Comparison of ENCODE assay signal across 8 mouse cellular contexts in genomic region chr5:137295296-137295695, GRCm38 (mm10). TPM values are rescaled to one million over a fixed set of nuclear protein-coding genes. Genes with fewer than 3 reads are reported as not detected.
DNase-seq lines count a peak whose midpoint lies in the region; ATAC-seq and TF ChIP-seq lines count a peak whose summit lies in the region.

No protein-coding gene starts in this region.

- peaks cover 1% of the 10 kb centered on the region for H3K79me3 ChIP-seq in C2C12 (ENCODE audit: low read depth)

- H3K36me3 ChIP-seq in C2C12 (ENCODE audit: control insufficient read depth, insufficient read depth): peaks cover 53% of the 10 kb centered on the region
- H3K36me3 ChIP-seq in forebrain, embryonic 16.5 days (ENCODE audit: control insufficient read depth, insufficient read depth): peaks cover 40% of the 10 kb centered on the region
- peaks cover 54% of the 10 kb centered on the region for H3K36me3 ChIP-seq in liver, embryonic 16.5 days (ENCODE audit: control insufficient read depth, insufficient read depth)

- H3K9me3 ChIP-seq in forebrain, embryonic 16.5 days (ENCODE audit: control insufficient read depth, low read length): no peaks in the 10 kb centered on the region
- H3K9me3 ChIP-seq in liver, embryonic 16.5 days (replicated peaks; ENCODE audit: control insufficient read depth, low read length): no peaks in the 10 kb centered on the region

- no peak for TF ChIP-seq CTCF in cerebellum, adult 2 months (IDR thresholded peaks at IDR 0.05; ENCODE audit: borderline replicate concordance, insufficient read depth, low read depth, low read length)
- TF ChIP-seq CTCF in C2C12 (IDR thresholded peaks at IDR 0.05; ENCODE audit: control insufficient read depth, insufficient read depth, insufficient read length): no peak

- peak overlapping the region; percentile 76 for H3K9ac ChIP-seq in forebrain, embryonic 16.5 days (replicated peaks; ENCODE audit: low read depth, low read length)
- peak overlapping the region; percentile 60 for H3K9ac ChIP-seq in liver, embryonic 16.5 days (ENCODE audit: low read depth, low read length)

- peak overlapping the region; percentile 66 for H3ac ChIP-seq in C2C12 (ENCODE audit: control insufficient read depth, insufficient read length, low read depth)

- no peak for DNase-seq in cerebellum, adult 2 months
- no peak for DNase-seq in cerebellum, postnatal 25 days
- no peak for DNase-seq in embryo, embryonic 10 days (ENCODE audit: low spot score)
- no peak for DNase-seq in MN1 (ENCODE audit: low spot score)
- no peak for DNase-seq in gastrocnemius, postnatal 14 days

- peak overlapping the region; percentile 99; the same call in 1 of the 2 replicates for H3K4me2 ChIP-seq in forebrain, embryonic 16.5 days (ENCODE audit: low read length)
- peak overlapping the region; percentile 100 for H3K4me2 ChIP-seq in liver, embryonic 16.5 days (ENCODE audit: low read depth, low read length)

- intact Hi-C loops in gastrocnemius, postnatal 14 days (cut with DNase I; ENCODE audit: low total_unique reads): no loop called here

- peaks cover 6% of the 10 kb centered on the region; the same call in 1 of the 2 replicates for H3K4me1 ChIP-seq in cerebellum, adult 2 months (ENCODE audit: control insufficient read depth, insufficient read depth, low read length)
- H3K4me1 ChIP-seq in forebrain, embryonic 16.5 days (replicated peaks; ENCODE audit: control insufficient read depth, insufficient read depth, low read length): peaks cover 18% of the 10 kb centered on the region
- peaks cover 46% of the 10 kb centered on the region for H3K4me1 ChIP-seq in liver, embryonic 16.5 days (ENCODE audit: control insufficient read depth, low read depth, low read length)

- H3K27me3 ChIP-seq in cerebellum, adult 2 months (ENCODE audit: control insufficient read depth, insufficient read depth, low read length): no peaks in the 10 kb centered on the region
- no peaks in the 10 kb centered on the region for H3K27me3 ChIP-seq in C2C12 (ENCODE audit: control insufficient read depth, insufficient read depth, insufficient read length)
- peaks cover 2% of the 10 kb centered on the region for H3K27me3 ChIP-seq in forebrain, embryonic 16.5 days (replicated peaks; ENCODE audit: control insufficient read depth, insufficient read depth, low read length)
- H3K27me3 ChIP-seq in liver, embryonic 16.5 days (ENCODE audit: control insufficient read depth, insufficient read depth, low read depth, low read length): no peaks in the 10 kb centered on the region

- peak overlapping the region; percentile 81; the same call in 1 of the 2 replicates for H3K27ac ChIP-seq in cerebellum, adult 2 months (ENCODE audit: insufficient read depth, low read length)
- no peak overlapping the region for H3K27ac ChIP-seq in forebrain, embryonic 16.5 days (ENCODE audit: low read length)
- peak overlapping the region; percentile 9; the same call in 1 of the 2 replicates for H3K27ac ChIP-seq in liver, embryonic 16.5 days (ENCODE audit: low read length)

- TF ChIP-seq POLR2A in cerebellum, adult 2 months (IDR thresholded peaks at IDR 0.05; ENCODE audit: borderline replicate concordance, insufficient read depth, low read length): no peak

- 74% methylated on average over 9 of the region's 9 CpGs for WGBS in cerebellum, adult 2 months
- 78% methylated on average over 9 of the region's 9 CpGs for WGBS in forebrain, embryonic 16.5 days
- WGBS in liver, embryonic 16.5 days (ENCODE audit: insufficient replicate concordance): 71% methylated on average over 9 of the region's 9 CpGs

- H3K4me3 ChIP-seq in cerebellum, adult 2 months (replicated peaks; ENCODE audit: insufficient read depth, low read depth, low read length): peak overlapping the region; percentile 92
- peak overlapping the region; percentile 41 for H3K4me3 ChIP-seq in C2C12 (ENCODE audit: insufficient read depth, poor library complexity, severe bottlenecking)
- H3K4me3 ChIP-seq in forebrain, embryonic 16.5 days (replicated peaks; ENCODE audit: low read length): no peak overlapping the region
- peak overlapping the region; percentile 79 for H3K4me3 ChIP-seq in liver, embryonic 16.5 days (ENCODE audit: low read depth, low read length)

- no peaks in the 10 kb centered on the region for H3K79me2 ChIP-seq in C2C12 (ENCODE audit: control insufficient read depth, insufficient read depth)

- no peak for ATAC-seq in forebrain, embryonic 16.5 days
- no peak for ATAC-seq in liver, embryonic 16.5 days (ENCODE audit: low read depth)

TF ChIP-seq in C2C12, 6 proteins besides CTCF, POLR2A, EP300 and RAD21:
- no peak for TF ChIP-seq CEBPB (IDR thresholded peaks at IDR 0.05; ENCODE audit: low read depth)

RNA-seq across cellular contexts. Expression of gene Ufsp1, which starts 0.9 kb away (rescaled TPM):
- polyA plus RNA-seq in cerebellum, adult 2 months (2012; rRNA removed): 27.9 and 28.2 TPM in 2 replicates
- 10.6 TPM for polyA plus RNA-seq in C2C12 (2012; fragmentation: generic; extraction: Trizol)
- polyA plus RNA-seq in forebrain, embryonic 16.5 days (2015; fragmentation: Nextera tagmentation; extraction: Ambion mirVana): 6.1 and 8.9 TPM in 2 replicates
- 7.0 and 7.8 TPM in 2 replicates for polyA plus RNA-seq in liver, embryonic 16.5 days (2015; fragmentation: Nextera tagmentation; extraction: Ambion mirVana)
- 10 to 100 TPM; 30.5 to 36.3 TPM for total RNA-seq in gastrocnemius, postnatal 14 days (2021)

RNA-seq across cellular contexts. Expression of gene Ache, which starts 8.0 kb away (rescaled TPM):
- 155 and 165 TPM in 2 replicates for polyA plus RNA-seq in cerebellum, adult 2 months (2012; rRNA removed)
- 0.06 TPM for polyA plus RNA-seq in C2C12 (2012; fragmentation: generic; extraction: Trizol)
- 10.2 and 17.2 TPM in 2 replicates for polyA plus RNA-seq in forebrain, embryonic 16.5 days (2015; fragmentation: Nextera tagmentation; extraction: Ambion mirVana)
- 14.4 and 18.6 TPM in 2 replicates for polyA plus RNA-seq in liver, embryonic 16.5 days (2015; fragmentation: Nextera tagmentation; extraction: Ambion mirVana)
- total RNA-seq in gastrocnemius, postnatal 14 days (2021): 10 to 100 TPM; 48.8 to 59.8 TPM

RNA-seq across cellular contexts. Expression of gene Srrt, which starts 12.2 kb away (rescaled TPM):
- 208 and 224 TPM in 2 replicates for polyA plus RNA-seq in cerebellum, adult 2 months (2012; rRNA removed)
- polyA plus RNA-seq in C2C12 (2012; fragmentation: generic; extraction: Trizol): 130 TPM
- 119 and 125 TPM in 2 replicates for polyA plus RNA-seq in forebrain, embryonic 16.5 days (2015; fragmentation: Nextera tagmentation; extraction: Ambion mirVana)
- polyA plus RNA-seq in liver, embryonic 16.5 days (2015; fragmentation: Nextera tagmentation; extraction: Ambion mirVana): 68.0 and 69.7 TPM in 2 replicates
- total RNA-seq in gastrocnemius, postnatal 14 days (2021): 10 to 100 TPM; 39.0 to 40.6 TPM

RNA-seq across cellular contexts. Expression of gene Trip6, which starts 18.9 kb away (rescaled TPM):
- 10.3 and 11.0 TPM in 2 replicates for polyA plus RNA-seq in cerebellum, adult 2 months (2012; rRNA removed)
- polyA plus RNA-seq in C2C12 (2012; fragmentation: generic; extraction: Trizol): 80.0 TPM
- 17.0 and 17.9 TPM in 2 replicates for polyA plus RNA-seq in forebrain, embryonic 16.5 days (2015; fragmentation: Nextera tagmentation; extraction: Ambion mirVana)
- 9.3 and 9.6 TPM in 2 replicates for polyA plus RNA-seq in liver, embryonic 16.5 days (2015; fragmentation: Nextera tagmentation; extraction: Ambion mirVana)
- total RNA-seq in gastrocnemius, postnatal 14 days (2021): 1 to 10 TPM; 7.9 to 9.6 TPM

RNA-seq across cellular contexts. Expression of gene Slc12a9, which starts 38.1 kb away (rescaled TPM):
- polyA plus RNA-seq in cerebellum, adult 2 months (2012; rRNA removed): 31.0 and 31.6 TPM in 2 replicates
- 7.3 TPM for polyA plus RNA-seq in C2C12 (2012; fragmentation: generic; extraction: Trizol)
- 17.7 and 26.0 TPM in 2 replicates for polyA plus RNA-seq in forebrain, embryonic 16.5 days (2015; fragmentation: Nextera tagmentation; extraction: Ambion mirVana)
- 2.8 and 3.0 TPM in 2 replicates for polyA plus RNA-seq in liver, embryonic 16.5 days (2015; fragmentation: Nextera tagmentation; extraction: Ambion mirVana)
- total RNA-seq in gastrocnemius, postnatal 14 days (2021): 1 to 10 TPM; 3.1 to 3.3 TPM

Comparison
In these comparisons a context has a peak if more than half of its experiments do, and no peak if none do; other contexts are left out.
1. RNA of gene Ache, which starts 8.0 kb away (polyA plus RNA-seq): 155 to 165 TPM in cerebellum, adult 2 months, 14.4 to 18.6 TPM in liver, embryonic 16.5 days and 10.2 to 17.2 TPM in forebrain, embryonic 16.5 days; 0.06 TPM in C2C12 (single experiment); every median in the first group is over 10 times any median in the second.